Mouse (Mus musculus) left cerebral cortex, postnatal 25 days (tissue): ENCODE results near the gene Dpm3. TPM values are rescaled to one million over a fixed set of nuclear protein-coding genes. Genes with fewer than 3 reads are reported as not detected.

Source experiments
- DNase-seq, 2 experiments: peaks; one replicate each; pipeline ENCODE4 v3.0.0; 2022; ENCODE audit warnings: low spot score in 2 of 2, mixed read lengths in 1 of 2
- intact Hi-C: fragments of 180-260 bp; cut with DNase I; formaldehyde crosslinking; loops from one replicate; pipeline ENCODE4 v1.15.1; 2025
- total RNA-seq, 2 experiments: library from RNA; stranded (reverse); gene quantifications; 2 replicates each; pipeline ENCODE4 v1.2.3; 2021

Dpm3 gene
- total RNA-seq, 2 experiments from 2014 or later: 47.8 to 48.1 TPM

DNA sequence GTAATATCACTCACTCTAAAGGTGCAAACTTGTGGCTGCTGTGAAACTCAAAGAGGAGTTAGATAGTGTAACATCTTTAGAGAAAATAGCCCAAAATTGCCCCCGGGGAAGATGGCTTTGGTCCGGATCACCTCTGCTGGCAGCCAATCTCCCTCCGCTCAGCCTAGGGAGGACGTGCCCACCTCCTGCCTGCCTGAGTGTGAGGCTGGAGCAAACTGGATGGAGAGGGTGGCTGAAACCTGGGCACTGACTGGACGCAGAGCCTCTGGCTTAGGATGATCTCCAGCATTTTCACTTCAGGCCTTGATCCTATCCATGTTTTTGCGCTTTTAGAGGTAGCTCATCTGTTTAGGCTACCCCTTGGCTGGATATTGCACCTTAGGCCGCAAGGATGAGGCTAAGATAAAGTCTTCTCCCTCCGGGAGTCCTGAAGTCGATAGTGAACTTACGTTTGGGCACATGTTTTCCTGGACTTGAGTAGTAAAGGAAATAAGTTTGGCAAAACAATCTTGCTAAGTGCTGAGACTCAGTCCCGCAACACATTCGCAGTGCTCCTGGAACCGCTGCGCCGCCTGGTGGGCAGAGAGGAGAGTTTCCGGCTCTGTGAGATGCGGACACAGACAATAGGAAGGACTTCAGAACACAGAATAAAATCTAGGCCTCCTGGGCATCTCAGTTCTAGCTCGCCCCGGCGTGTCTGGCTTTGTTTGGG, 22.6 kb downstream of the Dpm3 start:
- DNase-seq: peak; percentile 83 to 88
- intact Hi-C loops: loop anchor here (1.0 kb wide), 1 partner anchor 31 kb away; no protein-coding TSS in a partner anchor

GRCm38 (mm10) chr3:89282291-89282643, 23.1 kb downstream of the Dpm3 start:
- intact Hi-C loops: loop anchor here (1.0 kb wide), 1 partner anchor 32 kb away; no protein-coding TSS in a partner anchor
- DNase-seq: no peak

DNA sequence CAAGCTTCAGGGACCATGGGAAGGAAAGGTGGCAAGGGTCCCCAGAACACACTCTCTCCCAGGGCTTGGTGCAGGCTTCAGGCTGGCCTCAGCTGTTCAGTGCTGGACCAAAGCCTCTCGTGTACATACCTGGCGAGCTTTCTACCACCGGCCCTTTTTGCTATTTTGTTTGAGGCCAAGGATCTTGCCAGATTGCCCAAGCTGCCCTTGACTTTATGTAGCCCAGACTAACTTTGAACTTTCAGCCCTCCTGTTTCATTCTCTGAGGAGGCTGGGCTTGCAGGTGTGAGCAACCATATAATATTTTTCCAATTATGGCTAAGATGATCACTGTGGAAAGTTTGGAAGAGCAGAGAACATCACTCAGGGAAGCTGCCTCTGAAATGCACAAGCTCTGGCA, 25.1 kb downstream of the Dpm3 start:
- DNase-seq: no peak
- intact Hi-C loops: no loop called here

DNA sequence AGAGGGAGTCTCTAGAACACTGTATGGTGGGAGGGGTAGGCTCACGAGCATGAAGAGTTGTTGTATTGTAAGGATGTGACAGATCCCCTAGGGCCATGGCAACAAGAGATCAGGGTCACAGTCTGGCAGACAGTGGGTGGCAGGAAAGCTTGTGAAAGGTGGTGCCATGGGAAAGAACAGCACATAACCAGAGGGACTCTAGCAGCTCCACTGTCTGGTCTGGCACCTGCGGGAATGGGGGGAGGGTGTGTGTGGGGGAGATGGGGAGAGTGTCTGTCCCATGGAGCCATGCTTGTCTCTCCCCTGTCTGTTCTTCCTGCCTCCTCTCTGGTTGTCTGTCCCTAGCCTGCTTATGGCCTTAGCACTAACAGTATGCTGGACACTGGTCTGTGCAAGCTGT, 26.4 kb downstream of the Dpm3 start:
- intact Hi-C loops: no loop called here
- no peak for DNase-seq

DNA sequence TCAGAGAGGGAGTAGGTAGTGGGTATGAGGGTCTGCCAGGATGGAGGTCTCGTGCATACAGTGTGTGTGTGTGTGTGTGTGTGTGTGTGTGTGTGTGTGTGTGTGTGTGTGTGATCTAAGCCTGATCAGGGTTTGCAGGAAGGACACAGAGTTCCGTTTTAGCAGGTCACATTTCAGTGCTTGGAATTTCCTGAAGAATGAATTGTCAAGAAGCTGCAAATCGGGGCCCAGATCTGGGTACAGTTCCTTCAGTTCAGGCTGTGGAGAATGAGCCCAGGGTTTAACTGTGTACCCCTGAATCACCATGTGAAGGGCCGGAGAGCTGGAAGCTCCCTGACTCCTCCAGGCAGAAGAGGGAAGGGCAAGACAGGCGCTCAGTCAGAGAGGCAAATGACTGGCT, 28.1 kb downstream of the Dpm3 start:
- DNase-seq: no peak
- intact Hi-C loops: no loop called here

- intact Hi-C loops: no loop called here
- no peak for DNase-seq
Observed at GRCm38 (mm10) chr3:89288503-89288928, 29.4 kb downstream of the Dpm3 start.

DNA sequence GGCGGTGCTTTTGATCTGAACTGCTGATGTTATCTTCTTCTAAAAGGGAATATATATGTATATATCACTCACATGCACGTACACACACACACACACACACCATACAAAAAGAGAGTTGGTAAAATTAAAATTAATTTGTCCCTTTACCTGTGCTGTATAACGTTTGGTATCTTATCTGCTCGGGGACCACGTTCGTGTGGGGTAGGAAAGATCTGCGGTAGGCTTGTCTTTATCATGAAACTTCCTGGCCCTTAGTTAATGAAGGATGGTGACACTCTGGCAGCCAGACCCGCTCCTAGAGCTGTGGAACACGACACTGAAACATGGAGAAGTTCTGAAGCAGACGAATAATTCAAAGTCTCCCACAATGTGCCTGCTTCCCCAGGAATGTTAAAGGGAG, 32.7 kb downstream of the Dpm3 start:
- intact Hi-C loops: no loop called here
- no peak for DNase-seq

DNA sequence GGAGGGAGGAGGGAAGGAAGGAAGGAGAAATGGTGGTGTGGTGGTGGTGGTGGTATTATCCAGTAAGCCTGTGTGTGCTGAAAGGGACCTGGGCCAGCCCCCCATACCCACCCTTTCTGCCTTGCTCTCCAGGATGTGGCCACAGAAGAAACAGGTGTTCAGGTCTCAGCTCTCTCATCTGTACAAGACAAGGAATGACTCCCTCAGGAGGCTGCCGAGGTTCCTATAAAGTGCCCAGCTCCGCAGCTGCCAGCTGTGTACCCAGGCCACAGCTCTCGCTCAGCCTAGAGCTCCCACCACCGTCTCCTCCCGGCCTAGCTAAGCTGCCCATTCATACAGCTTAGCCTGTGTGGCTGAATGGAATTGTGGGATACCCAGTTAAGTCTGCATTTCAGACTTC, 33.1 kb downstream of the Dpm3 start:
- intact Hi-C loops: no loop called here
- no peak for DNase-seq

- no peak for DNase-seq
- intact Hi-C loops: no loop called here
Observed at GRCm38 (mm10) chr3:89293247-89293918, 34.2 kb downstream of the Dpm3 start.

DNA sequence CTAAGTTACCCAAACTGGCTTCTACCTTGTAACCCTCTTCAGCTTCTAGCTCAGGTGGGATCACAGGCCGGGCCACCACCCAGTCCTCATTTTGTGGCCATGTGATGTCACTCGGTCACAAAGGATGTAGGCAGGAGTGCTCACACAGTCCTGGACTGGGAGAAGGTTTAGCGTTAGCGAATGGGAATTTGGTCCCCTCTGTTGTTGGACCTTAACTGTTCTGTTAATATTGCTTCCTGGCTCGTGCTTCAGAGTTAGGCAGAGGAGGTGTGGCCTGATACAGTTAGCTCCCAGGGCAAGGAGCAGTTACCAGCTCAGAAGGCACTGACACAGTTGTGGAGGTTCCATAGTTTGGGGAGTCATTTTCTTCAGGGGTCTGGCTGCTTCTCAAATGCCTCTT, 35.0 kb downstream of the Dpm3 start:
- DNase-seq: no peak
- intact Hi-C loops: no loop called here

- intact Hi-C loops: loop anchor here (5.0 kb wide), 1 partner anchor 38 kb away; the partner anchor contains the start of gene Dpm3
- DNase-seq: peak in 1 of 2 experiments; percentile 31
Observed at GRCm38 (mm10) chr3:89295685-89296230, 36.6 kb downstream of the Dpm3 start.

GRCm38 (mm10) chr3:89296761-89297396, 37.7 kb downstream of the Dpm3 start:
- intact Hi-C loops: loop anchor here (5.0 kb wide), 1 partner anchor 40 kb away; the partner anchor contains the start of gene Dpm3
- peak in 1 of 2 experiments; percentile 27 for DNase-seq

GRCm38 (mm10) chr3:89298908-89299307, 39.8 kb downstream of the Dpm3 start:
- intact Hi-C loops: loop anchor here (5.0 kb wide), 1 partner anchor 42 kb away; the partner anchor contains the start of gene Dpm3
- no peak for DNase-seq

GRCm38 (mm10) chr3:89299499-89299898, 40.3 kb downstream of the Dpm3 start:
- DNase-seq: peak in 1 of 2 experiments; percentile 54
- intact Hi-C loops: loop anchor here (5.0 kb wide), 1 partner anchor 42 kb away; the partner anchor contains the start of gene Dpm3

GRCm38 (mm10) chr3:89300071-89300470, 40.9 kb downstream of the Dpm3 start:
- intact Hi-C loops: no loop called here
- DNase-seq: no peak

- no peak for DNase-seq
- intact Hi-C loops: no loop called here
Observed at GRCm38 (mm10) chr3:89300514-89300913, 41.4 kb downstream of the Dpm3 start.

DNA sequence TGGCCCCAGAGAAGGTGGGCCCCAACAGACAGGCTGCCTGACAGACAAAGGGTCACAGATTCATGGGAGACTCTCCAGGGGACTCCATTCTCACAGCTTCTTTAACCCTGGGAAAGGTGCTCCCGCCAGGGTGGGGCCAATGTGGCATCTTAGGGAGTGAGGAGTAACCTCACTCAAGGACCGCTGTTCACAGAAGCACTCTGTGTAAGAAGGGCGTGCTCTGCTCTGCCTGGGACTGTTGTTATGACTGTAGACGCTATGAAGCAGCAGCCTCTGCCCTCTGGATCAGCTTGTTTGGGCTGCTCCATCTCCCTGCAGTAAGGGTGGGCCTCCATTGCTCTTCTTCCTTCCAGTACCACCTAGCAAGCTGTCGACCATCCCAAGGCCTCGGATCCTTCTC, 45.3 kb downstream of the Dpm3 start:
- intact Hi-C loops: no loop called here
- DNase-seq: no peak

DNA sequence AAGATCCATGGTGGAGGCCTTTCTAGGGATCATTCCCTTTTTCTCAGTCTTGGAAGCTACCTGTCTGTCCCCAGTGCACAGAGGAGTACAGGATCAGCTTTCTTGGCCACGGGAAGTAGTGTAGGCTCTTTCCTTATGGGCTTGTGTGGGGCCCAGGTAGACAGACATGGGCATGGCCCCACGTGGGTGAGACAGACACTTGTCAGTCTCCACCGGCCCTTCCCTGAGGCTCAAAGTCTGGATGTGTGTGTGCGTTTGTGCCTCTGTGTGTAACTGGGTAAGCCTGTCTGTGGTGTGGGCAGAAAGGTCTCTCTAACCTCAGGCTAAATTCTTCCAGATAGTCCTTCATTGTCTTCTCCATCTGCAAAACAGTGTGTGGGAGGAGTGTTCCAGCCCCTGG, 45.9 kb downstream of the Dpm3 start:
- no peak for DNase-seq
- intact Hi-C loops: no loop called here

DNA sequence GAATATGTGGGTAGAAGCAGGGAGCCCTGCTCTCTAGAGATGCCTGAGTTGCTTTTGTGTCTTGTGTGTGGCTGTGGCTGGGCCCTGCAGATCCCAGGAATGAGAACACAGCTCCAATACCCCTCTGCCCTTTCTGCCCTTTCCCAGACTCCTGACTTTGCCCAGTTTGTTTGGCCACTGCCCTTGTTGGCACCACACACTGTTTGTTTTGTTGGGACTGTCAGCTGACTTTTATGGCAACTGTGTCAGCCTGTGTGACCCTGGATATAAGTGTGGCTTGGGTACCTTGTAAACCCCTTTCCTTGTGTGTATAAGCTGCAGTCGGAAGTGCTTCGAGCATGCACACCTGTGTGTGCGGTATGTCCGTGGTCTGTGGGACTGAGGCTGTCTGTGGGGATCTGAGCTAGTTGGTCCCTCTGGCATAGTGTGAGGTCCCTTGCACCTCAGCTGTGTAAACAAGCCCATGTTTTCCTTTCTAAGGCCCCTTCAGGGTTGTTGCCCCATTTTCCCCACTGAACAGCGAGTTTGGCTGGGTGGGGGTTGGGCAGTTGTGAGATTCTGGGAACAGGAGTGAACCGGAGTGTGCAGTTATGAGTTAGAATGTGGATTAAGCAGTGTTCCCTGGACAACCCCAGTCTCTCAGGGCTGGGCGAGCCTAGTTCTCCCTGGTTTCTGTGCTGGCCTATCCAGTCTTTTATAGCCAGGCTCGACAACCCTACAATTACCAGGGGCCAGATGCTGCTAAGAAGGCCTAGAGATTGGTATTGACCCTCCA, 46.6 kb downstream of the Dpm3 start:
- intact Hi-C loops: no loop called here
- no peak for DNase-seq
